Mouse (Mus musculus): ENCODE measurements around the gene Gm11444. TPM values are rescaled to one million over a fixed set of nuclear protein-coding genes. Genes with fewer than 3 reads are reported as not detected.

Gm11444 gene
- polyA plus RNA-seq, 1 experiment, result not detected

GRCm38 (mm10) chr11:85846509-85846908 lies 3.6 kb downstream of the Gm11444 start:
- no peak for TF ChIP-seq POLR2AphosphoS2 (IDR thresholded peaks at IDR 0.05; ENCODE audit: insufficient read length, low read depth)
- no peaks in the 10 kb centered on the region for H3K36me3 ChIP-seq (ENCODE audit: control insufficient read depth, insufficient read depth)
- no peaks in the 10 kb centered on the region for H3K27me3 ChIP-seq (ENCODE audit: control insufficient read depth, insufficient read depth, insufficient read length)
- no peak overlapping the region for H3K4me3 ChIP-seq
- no peak overlapping the region for H3K4me2 ChIP-seq (ENCODE audit: low read depth)
- H3K79me2 ChIP-seq (ENCODE audit: control insufficient read depth, insufficient read depth), result no peaks in the 10 kb centered on the region
- no peak overlapping the region for H3ac ChIP-seq (ENCODE audit: control insufficient read depth, insufficient read length)

- Histone ChIP-seq H3ac (ENCODE audit: control insufficient read depth, insufficient read length) (no peak overlapping the region), H3K36me3 (ENCODE audit: control insufficient read depth, insufficient read depth) (no peaks in the 10 kb centered on the region), H3K4me2 (ENCODE audit: low read depth) (no peak overlapping the region), H3K79me2 (ENCODE audit: control insufficient read depth, insufficient read depth) (no peaks in the 10 kb centered on the region), H3K4me3 (no peak overlapping the region), H3K27me3 (ENCODE audit: control insufficient read depth, insufficient read depth, insufficient read length) (no peaks in the 10 kb centered on the region)
- TF ChIP-seq TCF3 (IDR thresholded peaks at IDR 0.05; ENCODE audit: insufficient read length, low read depth), result no peak
- peak in 1 of 3 experiments; percentile 32 for TF ChIP-seq MYOG (IDR thresholded peaks at IDR 0.05; ENCODE audit: control insufficient read depth in 1 of 3, insufficient read depth in 1 of 3, insufficient read length in 2 of 3, low read depth in 2 of 3)
- no peak for TF ChIP-seq POLR2AphosphoS2 (IDR thresholded peaks at IDR 0.05; ENCODE audit: insufficient read length, low read depth)
- peak in 1 of 3 experiments; percentile 24 for TF ChIP-seq MYOD1 (IDR thresholded peaks at IDR 0.05; ENCODE audit: control insufficient read depth in 1 of 3, insufficient read length in 2 of 3, low read depth in 2 of 3)
Measured at GRCm38 (mm10) chr11:85845921-85846320, 4.2 kb downstream of the Gm11444 start.

GRCm38 (mm10) chr11:85844971-85845370 lies 5.2 kb downstream of the Gm11444 start:
- Histone ChIP-seq H3K27me3 (ENCODE audit: control insufficient read depth, insufficient read depth, insufficient read length) (no peaks in the 10 kb centered on the region), H3K4me3 (peak overlapping the region; percentile 44), H3ac (ENCODE audit: control insufficient read depth, insufficient read length) (no peak overlapping the region), H3K4me2 (ENCODE audit: low read depth) (peak overlapping the region; percentile 99), H3K36me3 (ENCODE audit: control insufficient read depth, insufficient read depth) (no peaks in the 10 kb centered on the region), H3K79me2 (ENCODE audit: control insufficient read depth, insufficient read depth) (no peaks in the 10 kb centered on the region)
- no peak for TF ChIP-seq SRF (IDR thresholded peaks at IDR 0.05; ENCODE audit: control insufficient read depth, insufficient read length, low read depth)
- TF ChIP-seq MYOG (IDR thresholded peaks at IDR 0.05; ENCODE audit: control insufficient read depth in 1 of 3, insufficient read depth in 1 of 3, insufficient read length in 2 of 3, low read depth in 2 of 3), result no peak
- TF ChIP-seq POLR2A (IDR thresholded peaks at IDR 0.05; ENCODE audit: insufficient read length, low read depth), result no peak
- TF ChIP-seq TCF12 (IDR thresholded peaks at IDR 0.05; ENCODE audit: insufficient read depth, poor library complexity, severe bottlenecking), result no peak
- TF ChIP-seq USF1 (IDR thresholded peaks at IDR 0.05; ENCODE audit: low read depth), result no peak
- TF ChIP-seq E2F4 (IDR thresholded peaks at IDR 0.05; ENCODE audit: insufficient read depth), result no peak
- TF ChIP-seq TCF3 (IDR thresholded peaks at IDR 0.05; ENCODE audit: insufficient read length, low read depth), result no peak
- no peak for TF ChIP-seq CEBPB (IDR thresholded peaks at IDR 0.05; ENCODE audit: insufficient read depth, poor library complexity, severe bottlenecking)
- TF ChIP-seq POLR2AphosphoS2 (IDR thresholded peaks at IDR 0.05; ENCODE audit: insufficient read length, low read depth), result no peak
- no peak for TF ChIP-seq MAX (IDR thresholded peaks at IDR 0.05; ENCODE audit: low read depth)

GRCm38 (mm10) chr11:85844144-85844965 lies 5.8 kb downstream of the Gm11444 start:
- Histone ChIP-seq H3K79me2 (ENCODE audit: control insufficient read depth, insufficient read depth) (no peaks in the 10 kb centered on the region), H3K4me2 (ENCODE audit: low read depth) (peak overlapping the region; percentile 99), H3K36me3 (ENCODE audit: control insufficient read depth, insufficient read depth) (no peaks in the 10 kb centered on the region), H3ac (ENCODE audit: control insufficient read depth, insufficient read length) (peak overlapping the region; percentile 8), H3K27me3 (ENCODE audit: control insufficient read depth, insufficient read depth, insufficient read length) (no peaks in the 10 kb centered on the region), H3K4me3 (peak overlapping the region; percentile 44)
- TF ChIP-seq POLR2A (IDR thresholded peaks at IDR 0.05; ENCODE audit: insufficient read length, low read depth), result peak; percentile 70
- TF ChIP-seq MYOG (IDR thresholded peaks at IDR 0.05; ENCODE audit: control insufficient read depth in 1 of 3, insufficient read depth in 1 of 3, insufficient read length in 2 of 3, low read depth in 2 of 3), result no peak

GRCm38 (mm10) chr11:85843347-85843692 lies 6.8 kb downstream of the Gm11444 start:
- no peaks in the 10 kb centered on the region for H3K27me3 ChIP-seq (ENCODE audit: control insufficient read depth, insufficient read depth, insufficient read length)
- H3K36me3 ChIP-seq (ENCODE audit: control insufficient read depth, insufficient read depth), result no peaks in the 10 kb centered on the region
- H3K4me3 ChIP-seq, result peak overlapping the region; percentile 44
- no peak overlapping the region for H3ac ChIP-seq (ENCODE audit: control insufficient read depth, insufficient read length)
- peak overlapping the region; percentile 99 for H3K4me2 ChIP-seq (ENCODE audit: low read depth)
- H3K79me2 ChIP-seq (ENCODE audit: control insufficient read depth, insufficient read depth), result no peaks in the 10 kb centered on the region
- TF ChIP-seq TCF12 (IDR thresholded peaks at IDR 0.05; ENCODE audit: insufficient read depth, poor library complexity, severe bottlenecking) (no peak), SRF (IDR thresholded peaks at IDR 0.05; ENCODE audit: control insufficient read depth, insufficient read length, low read depth) (no peak), MAX (IDR thresholded peaks at IDR 0.05; ENCODE audit: low read depth) (no peak), MYOG (IDR thresholded peaks at IDR 0.05; ENCODE audit: control insufficient read depth in 1 of 3, insufficient read depth in 1 of 3, insufficient read length in 2 of 3, low read depth in 2 of 3) (peak in 2 of 3 experiments; percentile 66 to 85), E2F4 (IDR thresholded peaks at IDR 0.05; ENCODE audit: insufficient read depth) (no peak), POLR2AphosphoS2 (IDR thresholded peaks at IDR 0.05; ENCODE audit: insufficient read length, low read depth) (no peak), TCF3 (IDR thresholded peaks at IDR 0.05; ENCODE audit: insufficient read length, low read depth) (no peak), MYOD1 (IDR thresholded peaks at IDR 0.05; ENCODE audit: control insufficient read depth in 1 of 3, insufficient read length in 2 of 3, low read depth in 2 of 3) (peak in 2 of 3 experiments; percentile 54 to 56), CEBPB (IDR thresholded peaks at IDR 0.05; ENCODE audit: insufficient read depth, poor library complexity, severe bottlenecking) (no peak), USF1 (IDR thresholded peaks at IDR 0.05; ENCODE audit: low read depth) (no peak), POLR2A (IDR thresholded peaks at IDR 0.05; ENCODE audit: insufficient read length, low read depth) (no peak), REST (IDR thresholded peaks at IDR 0.05; ENCODE audit: insufficient read depth, insufficient read length) (no peak)

All from myocyte (in vitro differentiated cells).